Mouse (Mus musculus): Measurements from ENCODE around the gene Pld4.

DNA sequence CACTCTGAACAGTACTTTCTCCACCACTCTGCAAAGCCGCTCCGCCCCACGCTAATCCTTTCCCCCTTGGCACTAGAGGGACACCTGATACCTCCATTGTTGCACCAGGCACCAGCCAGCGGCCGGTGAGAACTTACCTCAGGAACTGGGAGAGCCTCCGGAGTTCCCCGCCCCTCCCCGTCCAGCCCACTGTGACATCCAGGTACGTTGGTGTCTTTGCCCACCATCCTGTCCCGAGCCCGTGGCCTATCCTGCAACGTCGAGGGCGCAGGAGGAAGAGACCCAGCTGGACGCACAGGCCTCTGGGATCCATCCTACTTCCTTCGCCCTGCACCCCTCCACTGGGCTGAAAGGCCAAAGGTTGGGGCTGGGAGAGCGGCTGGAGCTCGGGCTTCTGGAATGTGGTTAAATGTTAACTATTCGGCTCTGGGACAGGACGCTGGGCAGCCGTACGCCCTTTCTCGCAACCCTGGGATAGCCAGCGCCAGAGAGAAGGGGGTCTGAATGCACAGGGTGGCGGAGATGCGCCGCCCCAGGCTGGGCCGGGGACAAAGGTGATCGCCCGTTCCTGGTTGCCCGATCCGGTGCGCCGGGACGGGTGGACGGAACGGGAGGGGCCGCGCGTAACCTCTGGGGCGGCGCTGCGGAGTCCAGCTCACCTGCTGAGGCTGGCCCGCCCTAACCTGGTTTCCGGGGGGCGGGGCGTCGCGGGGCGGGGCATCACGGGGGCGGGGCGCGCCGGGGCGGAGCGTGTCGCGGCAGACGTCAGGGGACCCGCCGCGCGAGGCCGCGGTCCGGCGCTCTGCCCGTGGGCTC, 38.8 kb upstream of the Pld4 start:
- TF ChIP-seq CTCF (conservative IDR thresholded peaks at IDR 0.05; ENCODE audit: insufficient read depth, insufficient read length, low read depth, low read length) (0 out of 2 replicates have a peak, but pooled peaks have one; percentile 4), POLR2A (IDR thresholded peaks at IDR 0.05; ENCODE audit: low read depth, low read length) (peak; percentile 59)

Data from kidney, adult 2 months (tissue).